Mouse (Mus musculus) gastrocnemius, postnatal 4 days (tissue): ENCODE data around the gene Olfr550. TPM values are rescaled to one million over a fixed set of nuclear protein-coding genes. Genes with fewer than 3 reads are reported as not detected.
"Not testable (repeated sequence)": the region's sequence is repeated elsewhere in the genome, so short reads cannot be mapped to it uniquely, and the experiment has no call there.

Experiments
- DNase-seq, 2 experiments: peaks; one replicate each; pipeline ENCODE4 v3.0.0; 2021 to 2022; ENCODE audit warnings: low spot score in 2 of 2, mixed read lengths in 2 of 2
- long read RNA-seq, 2 experiments: library from polyadenylated mRNA; stranded (forward); transcript quantifications; one replicate each; pipeline ENCODE4 v2.0.0; 2021
- total RNA-seq, 2 experiments: library from RNA; stranded (reverse); gene quantifications; 2 replicates each; pipeline ENCODE4 v1.2.3; 2021

The Olfr550 gene
- total RNA-seq, result under 1 TPM in 1 of 2 experiments, not detected in 1; 0.10 TPM
- long read RNA-seq, experiment 1, result 0 reads
- long read RNA-seq, experiment 2, partial matches to known transcripts, result 0 of 1 reads
- long read RNA-seq, experiment 2, other reads (novel, unspliced or antisense), result 0 of 1 reads

DNA sequence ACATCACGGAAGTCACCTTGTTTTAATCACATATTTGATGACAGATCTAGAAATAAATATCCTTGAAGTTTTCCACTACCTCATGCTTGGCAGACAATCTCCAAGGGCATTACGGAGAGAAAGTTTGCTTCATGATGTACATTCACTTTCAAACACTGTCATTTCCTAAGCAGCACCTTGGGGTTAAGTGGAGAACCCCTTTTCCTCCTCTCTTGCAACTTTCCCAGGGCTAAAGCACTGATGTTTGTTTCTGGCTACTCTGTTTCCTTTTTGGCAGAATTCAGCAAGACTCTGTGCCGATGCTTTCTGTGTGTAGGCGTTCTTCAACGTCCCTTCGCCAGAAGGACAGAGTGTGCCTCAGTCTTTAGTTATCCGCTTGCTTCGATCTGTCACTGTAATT is at the start of gene Olfr550:
Gene Olfr550, plus strand, starts transcription at position 301 of the 400 bp plus-strand sequence.
- no peak for DNase-seq

DNA sequence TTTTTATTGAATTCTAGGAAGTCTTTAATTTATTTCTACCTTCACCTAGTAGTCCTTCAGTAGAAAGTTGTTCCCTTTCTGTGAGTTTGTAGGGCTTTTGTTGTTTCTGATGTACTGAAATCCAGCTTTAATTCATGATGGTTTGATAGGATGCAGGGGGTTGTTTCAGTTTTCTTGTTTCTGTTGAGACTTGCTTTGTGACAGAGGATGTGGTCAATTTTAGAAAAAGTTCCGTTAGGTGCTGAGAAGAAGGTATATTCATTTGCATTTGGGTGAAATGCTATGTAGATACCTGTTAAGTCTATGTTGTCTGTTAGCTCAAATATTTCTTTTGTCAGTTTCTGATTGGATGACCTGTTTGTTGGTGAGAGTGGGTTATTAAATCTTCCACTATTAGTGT is 42.2 kb upstream of the Olfr550 start:
- no peak for DNase-seq

DNA sequence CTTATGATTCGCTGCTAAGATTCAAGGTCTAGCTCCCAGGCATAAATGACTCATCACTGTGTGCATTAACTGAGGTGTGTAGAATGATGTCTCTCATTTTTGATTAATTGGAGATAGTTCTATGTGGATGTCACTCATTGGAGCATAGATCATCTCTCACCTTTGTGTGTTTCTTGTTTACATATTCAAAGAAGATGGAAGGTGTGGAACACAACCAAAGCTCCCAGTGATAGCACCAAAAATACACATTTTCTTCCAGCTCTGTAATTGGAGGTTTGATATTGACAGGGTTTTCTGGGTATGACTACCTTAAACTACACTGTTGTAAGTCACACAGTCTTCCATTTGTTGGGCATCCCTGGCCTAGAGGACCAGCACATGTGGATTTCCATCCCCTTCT is 36.8 kb upstream of the Olfr550 start, which contains the start of gene Olfr547:
Gene Olfr547, plus strand, starts transcription at position 301 of the 400 bp plus-strand sequence.
- DNase-seq, result no peak

DNA sequence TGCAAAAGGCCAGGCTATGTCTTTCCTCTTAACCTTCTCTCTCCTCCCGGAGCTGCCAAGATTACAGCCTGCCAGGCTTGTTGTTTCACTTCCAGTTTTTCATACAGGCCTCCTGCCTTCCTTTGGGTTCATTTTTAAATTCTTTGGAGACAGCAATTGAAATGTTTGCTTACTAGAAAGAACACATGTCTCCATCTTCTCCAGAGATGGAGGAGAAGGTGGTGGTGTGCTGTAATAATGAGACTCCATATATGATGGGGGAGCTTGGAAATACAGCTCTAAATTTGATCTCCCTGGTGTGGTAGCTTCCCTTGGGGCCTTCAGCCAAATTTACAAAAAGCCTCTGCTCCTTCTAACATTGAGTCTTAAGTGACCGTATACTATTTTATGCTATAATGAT is 30.6 kb upstream of the Olfr550 start, which contains the start of gene Olfr548-ps1:
Gene Olfr548-ps1, plus strand, starts transcription at position 301 of the 400 bp plus-strand sequence.
- DNase-seq, result no peak

DNA sequence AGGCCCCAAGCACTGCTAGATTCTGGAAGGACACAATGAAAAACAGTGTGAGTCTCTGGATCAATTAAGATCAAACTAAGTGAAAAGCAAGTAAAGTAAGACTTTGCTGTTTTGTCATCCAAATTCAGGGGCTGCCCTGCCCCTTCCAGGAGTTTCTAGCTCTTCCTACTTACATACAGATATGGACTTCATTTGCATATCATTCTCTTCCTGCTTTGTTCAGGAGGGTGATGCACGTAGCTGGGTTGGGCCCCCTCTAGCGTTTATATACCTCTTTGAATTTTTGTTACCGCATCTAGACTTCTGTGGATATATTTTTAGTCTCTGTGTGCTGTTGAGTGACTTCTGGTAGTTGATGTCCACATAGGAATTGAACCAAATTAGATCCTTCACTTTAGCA is 30.0 kb upstream of the Olfr550 start:
- no peak for DNase-seq

DNA sequence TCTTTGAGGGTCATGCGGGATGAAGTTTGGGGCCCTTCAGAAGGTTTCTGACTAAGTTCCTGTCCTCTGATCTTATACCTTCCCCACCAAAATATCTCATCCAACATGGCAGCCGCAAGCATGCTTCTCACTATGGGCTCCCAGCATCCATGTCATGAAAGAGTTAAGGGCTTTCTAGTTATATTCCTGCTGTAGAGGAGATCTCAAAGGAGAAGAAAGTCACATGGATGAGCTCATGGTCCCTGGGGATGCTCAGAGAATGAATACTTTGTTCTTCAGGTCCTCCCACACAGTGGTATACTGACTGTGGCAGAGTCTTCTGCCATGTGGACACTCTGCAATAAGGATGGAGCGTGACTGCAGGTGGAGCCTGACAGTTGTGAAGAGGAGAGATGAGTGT is 21.7 kb upstream of the Olfr550 start, which contains the start of gene Olfr549:
Gene Olfr549, plus strand, starts transcription at position 301 of the 400 bp plus-strand sequence.
- no peak for DNase-seq

DNA sequence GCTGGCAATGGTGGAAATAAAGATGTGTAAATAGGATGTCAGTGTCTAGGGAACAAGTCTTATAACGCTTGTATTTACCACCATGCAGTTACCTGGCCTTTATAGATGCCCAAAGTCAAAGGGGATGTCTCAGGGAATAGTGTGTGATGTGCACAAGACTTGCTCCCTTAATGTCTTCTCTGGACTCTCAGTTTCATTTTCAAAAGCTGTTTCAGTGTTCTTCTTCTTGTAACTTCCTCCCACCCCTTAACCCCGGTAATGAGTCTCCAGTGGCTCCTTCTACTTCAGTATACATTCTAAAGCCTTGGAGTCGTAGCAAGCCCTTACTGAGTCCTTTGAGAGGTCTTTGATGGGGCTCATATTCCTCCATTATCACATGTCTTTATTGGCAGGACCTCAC is 18.0 kb upstream of the Olfr550 start:
- no peak for DNase-seq

DNA sequence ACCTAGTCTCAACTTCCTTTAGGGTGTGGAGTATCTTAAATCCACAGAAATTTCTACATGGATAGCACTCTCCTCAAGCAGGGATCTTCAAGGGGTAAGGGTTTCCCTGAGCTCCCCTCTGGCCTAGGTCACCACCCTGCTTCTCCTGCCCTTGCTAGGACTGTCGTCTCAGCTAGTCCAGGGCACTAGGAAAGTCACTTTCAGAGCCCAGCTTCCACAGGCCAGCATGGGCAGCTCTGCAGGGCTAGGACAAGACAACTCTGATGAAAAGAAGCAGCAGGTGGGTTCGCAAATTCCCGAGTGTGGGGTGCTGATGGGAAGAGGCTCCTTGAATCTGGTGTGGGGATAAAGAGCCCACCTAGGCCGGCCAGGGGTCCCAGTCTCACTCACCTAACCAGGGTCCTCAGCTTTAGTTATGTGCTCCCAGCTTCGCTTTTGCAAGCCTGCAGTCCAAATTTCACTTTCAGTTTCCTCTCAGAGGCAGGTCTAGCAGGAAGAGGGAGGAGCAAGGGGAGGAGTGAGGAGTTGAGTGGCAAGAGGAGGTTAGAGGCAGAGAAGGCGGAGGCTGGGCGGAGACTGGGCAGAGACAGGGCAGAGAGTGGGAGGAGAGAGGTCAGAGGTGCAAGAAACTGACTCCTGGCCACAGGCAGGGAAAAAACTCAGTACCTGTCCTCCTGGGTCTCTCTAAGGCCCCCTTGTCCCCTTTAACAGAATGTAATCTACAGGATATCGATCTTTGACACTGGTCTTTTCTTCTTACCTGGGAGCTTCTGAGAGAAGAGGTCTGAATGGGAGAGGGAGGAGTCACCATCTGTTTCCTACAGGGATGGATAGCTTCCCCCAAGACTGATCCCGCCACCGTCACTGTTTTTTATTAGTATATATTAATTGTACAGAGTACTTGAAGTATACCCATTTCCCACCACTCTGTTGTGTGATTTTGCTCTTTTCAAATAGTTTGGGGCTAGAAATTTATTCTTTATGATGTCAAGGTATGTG is 5.9 kb upstream of the Olfr550 start, which contains the start of gene Trim21:
Gene Trim21, minus strand, starts transcription at position 488 of the 999 bp plus-strand sequence.
- DNase-seq, result peak; percentile 38 to 73

DNA sequence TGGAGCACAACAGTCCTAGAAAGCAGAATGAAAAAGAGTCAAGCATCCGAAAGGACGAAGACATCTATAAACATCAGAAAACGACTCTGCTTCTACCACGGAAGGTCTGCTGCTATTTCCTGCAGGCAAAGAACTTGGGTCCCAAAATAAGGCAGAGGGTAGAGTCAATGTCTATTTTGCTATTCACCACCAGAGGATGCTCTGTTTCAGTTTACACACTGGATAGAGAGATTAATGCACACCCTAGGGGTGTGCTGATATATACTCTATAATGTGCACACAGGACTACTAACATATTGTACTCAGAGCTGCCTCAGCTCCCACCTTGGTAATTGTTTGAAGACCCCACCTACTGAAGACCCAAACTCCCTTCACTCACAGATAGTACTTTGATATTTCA is 5.0 kb upstream of the Olfr550 start:
- DNase-seq, result no peak

DNA sequence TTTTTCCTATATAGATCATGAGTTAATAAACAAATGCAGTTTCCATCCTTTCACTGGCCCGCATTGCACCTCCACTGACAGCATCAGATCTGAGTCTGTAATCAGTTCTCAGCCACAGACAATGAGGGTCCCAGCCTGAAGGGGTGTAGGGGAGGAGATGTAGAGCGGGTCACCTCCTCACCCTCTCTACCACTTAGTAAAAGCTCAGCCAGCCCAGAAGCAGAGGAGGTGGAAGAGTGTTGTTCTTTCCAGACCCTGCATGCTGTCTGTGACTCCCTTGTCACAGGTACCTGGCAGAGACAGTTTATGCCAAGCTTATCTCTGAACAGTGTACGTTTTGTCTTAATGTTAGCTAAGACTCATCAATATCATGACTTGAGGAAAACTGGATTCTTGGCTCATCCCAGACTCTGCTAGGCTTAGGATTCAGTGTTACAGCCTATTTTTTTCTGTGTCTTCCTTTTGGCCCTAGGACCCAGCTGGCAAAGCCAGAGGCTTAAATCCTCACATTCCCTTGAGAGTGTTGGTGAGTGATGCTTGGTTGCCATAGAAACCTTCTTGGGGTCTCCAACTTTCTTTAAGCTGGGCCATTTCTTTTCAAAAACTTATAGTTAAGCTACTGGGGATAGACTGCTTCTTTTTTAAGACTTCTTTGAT is 2.1 kb downstream of the Olfr550 start:
- no peak for DNase-seq

DNA sequence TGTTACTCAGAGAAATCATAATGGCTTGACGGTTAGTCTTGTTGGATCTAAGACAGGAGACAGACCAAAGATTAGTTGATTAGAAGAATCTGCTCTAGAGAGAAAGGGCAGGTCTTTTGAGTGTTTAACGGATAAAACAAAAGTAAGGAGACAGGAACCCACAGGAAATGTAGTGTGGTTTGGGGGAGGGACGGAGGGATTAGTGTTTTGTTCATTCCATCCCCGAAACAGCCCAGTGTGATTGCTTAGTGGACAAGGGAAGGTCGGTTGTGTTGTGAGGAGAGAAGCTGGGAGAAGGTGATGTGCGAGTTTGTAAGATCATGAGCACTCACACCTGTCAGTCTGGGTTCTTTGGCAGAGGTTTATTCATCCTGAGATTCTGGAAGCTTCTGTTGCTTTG is 4.8 kb downstream of the Olfr550 start:
- no peak for DNase-seq

DNA sequence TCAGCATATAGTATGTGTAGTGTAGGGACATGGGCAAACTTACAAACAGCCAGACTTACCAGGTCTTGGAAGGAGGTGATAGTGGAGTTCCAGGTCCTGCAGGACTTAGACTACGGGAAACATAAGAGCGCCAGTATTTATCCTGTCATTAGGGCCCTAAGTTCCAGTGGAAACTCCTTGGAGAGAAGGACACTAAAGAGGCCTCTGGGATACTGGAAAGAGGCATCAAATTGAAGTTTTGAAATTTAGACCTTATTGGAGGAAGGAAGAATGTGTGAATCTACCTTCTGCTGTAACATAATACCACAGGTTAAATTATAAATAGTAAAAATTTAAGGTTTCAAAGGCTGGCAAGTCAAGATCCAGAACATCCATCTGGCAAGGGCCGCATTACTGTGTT is 20.5 kb downstream of the Olfr550 start, which contains the start of gene Olfr551:
Gene Olfr551, minus strand, starts transcription at position 101 of the 400 bp plus-strand sequence.
- no peak for DNase-seq

DNA sequence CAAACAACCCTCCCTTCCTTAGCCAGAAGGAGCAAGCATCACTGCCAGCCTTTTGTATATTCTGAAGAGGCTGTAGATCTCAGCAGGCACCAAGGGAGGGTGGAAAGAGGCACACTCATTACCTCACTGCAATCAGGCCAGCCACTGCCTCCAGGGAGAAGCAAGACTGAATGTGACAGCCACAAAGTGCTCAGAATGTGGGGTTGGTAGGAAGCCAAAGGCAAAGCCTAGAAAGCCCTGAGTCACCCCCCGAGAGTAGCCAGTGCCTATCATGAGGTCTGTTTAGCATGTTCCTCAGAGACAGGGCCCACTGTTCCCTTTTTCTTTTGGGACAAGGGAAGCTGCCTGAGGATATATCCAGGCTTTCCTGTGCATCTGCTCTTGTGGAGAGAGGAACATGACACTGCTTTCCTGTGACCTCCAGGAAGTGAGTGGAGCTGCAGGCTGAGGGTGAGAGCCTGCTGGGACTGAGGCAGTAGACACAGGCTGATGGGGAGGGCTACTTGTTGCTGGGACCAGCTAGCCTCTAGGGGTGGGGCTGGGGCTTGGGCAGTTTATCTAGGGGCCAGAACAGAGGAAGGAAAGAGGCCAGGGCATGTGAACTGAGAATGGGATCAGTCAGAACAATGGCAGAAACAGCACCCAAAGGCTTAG is 26.3 kb downstream of the Olfr550 start, which contains the start of gene Olfr552:
Gene Olfr552, plus strand, starts transcription at position 393 of the 654 bp plus-strand sequence.
- no peak for DNase-seq

DNA sequence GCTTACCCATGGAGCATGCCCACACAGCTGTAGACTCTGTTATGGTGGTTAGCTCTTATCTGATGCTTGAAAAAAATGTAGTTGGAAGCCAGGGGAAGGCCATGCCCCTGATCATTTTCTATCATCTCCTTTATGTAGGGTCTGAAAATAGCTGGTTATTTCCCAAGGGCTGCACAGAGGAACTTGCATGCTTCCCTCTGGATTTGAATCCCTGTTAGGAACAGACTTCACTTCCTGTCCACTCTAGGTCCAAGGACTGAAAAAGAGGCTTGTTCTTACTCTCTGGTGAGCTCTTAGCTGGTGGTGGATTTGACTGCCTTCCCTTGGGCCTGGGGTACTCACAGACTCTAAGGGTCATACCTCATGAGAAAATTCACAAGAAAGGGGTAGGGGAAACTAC is 46.9 kb downstream of the Olfr550 start, which contains the start of gene Olfr553:
Gene Olfr553, minus strand, starts transcription at position 101 of the 400 bp plus-strand sequence.
- DNase-seq, result no peak

DNA sequence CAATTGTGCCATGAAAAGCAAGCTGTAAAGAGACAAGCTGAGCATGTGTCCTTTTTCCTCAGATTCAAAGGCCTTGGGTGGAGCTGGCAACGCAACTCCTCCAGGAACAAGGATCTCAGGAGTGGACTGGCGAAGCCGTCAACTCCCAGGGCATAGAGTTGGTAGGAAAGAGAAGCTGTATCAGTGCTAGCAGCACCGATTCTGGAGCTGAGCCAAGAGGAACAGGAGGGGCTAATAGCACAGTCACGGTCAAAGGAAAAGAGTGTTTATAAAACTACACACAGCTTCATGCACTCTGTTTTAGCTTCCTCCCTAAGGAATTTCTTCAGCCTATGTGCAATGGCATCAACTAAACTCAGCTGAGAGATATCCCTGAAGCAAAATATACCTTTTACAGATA is 48.4 kb downstream of the Olfr550 start:
- no peak for DNase-seq

DNA sequence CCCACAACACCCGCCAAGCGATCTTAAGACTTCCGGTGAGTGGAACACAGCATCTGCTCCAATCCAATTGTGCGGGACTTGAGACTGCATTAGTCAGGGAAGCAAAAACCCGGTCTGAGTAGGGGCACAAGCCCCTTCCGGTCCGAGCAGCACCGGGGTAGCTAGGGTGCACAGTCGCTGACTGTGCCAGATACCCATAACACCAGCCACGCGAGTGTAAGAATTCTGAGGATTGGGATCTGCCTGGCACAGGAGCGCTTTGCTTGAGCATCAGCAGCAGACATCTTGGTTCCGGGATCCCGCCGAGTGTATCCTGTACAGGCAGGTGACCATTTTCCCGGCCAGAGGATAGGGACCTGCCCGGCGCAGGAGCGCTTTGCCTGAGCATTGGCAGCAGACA is 49.1 kb downstream of the Olfr550 start:
- not testable (repeated sequence) for DNase-seq
